Mouse (Mus musculus): ENCODE results near the gene Dpp9. TPM values are rescaled to one million over a fixed set of nuclear protein-coding genes. Genes with fewer than 3 reads are reported as not detected.

The Dpp9 gene
- total RNA-seq, 2 experiments from 2014 or later = 19.9 to 27.0 TPM

DNA sequence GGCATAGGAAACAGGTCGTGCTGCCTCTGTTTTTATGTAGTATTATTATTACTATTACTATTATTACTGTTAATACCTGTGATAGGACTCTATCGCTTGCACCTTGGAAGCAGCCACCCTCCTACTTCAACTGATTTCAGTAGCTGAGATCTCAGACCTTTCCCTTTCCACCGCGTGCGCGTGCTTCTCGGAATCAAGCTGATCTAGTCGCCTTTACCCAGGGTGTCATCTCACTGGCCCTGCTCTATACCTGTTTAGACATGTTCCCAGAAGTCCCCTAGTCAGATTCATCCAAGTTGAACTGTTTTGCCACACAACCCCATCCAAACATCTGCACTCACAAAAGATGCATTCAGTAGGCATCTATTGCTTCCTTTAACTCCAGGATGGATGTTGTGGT is 14.7 kb upstream of the Dpp9 start:
- no peak for ATAC-seq (replicated peaks; ENCODE audit: poor library complexity)

DNA sequence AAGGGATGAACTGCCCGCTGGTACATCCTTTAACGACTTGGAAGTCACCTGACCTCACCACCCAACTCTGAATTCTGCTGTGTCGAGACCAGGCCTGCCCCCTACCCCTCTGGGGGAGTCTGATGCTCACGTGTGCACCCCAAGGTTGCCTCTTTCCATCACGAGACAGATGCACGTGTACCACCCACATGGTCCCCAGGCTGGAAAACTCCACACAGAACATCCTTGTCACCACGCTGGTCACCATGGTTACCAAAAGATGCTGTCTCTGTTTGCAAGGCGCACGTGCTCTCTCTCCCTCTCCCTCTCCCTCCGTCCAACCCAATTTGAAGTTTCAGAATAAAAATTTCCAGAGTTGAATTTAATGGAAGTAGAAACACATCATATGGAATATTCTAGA is 11.2 kb upstream of the Dpp9 start:
- ATAC-seq (replicated peaks; ENCODE audit: poor library complexity) = no peak

DNA sequence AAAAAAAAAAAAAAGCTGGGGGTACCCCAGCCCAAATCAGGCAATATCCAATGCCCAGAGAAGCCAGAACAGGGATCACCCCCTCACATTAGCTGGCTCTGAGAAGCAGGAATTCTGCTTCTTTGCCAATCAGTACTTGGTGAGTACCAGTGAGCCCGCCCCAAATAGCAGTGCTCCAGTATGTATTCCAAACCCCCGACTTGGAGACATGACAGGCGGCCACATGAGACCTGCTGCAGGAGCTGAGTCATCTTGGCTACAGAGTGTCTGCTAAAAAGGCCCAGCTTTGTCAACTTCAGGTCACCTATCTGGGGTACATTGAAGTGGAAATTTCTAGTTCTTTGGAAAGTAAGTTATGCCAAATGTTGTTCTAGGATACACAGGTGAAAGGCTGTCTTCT is 7.9 kb upstream of the Dpp9 start:
- no peak for ATAC-seq (replicated peaks; ENCODE audit: poor library complexity)

DNA sequence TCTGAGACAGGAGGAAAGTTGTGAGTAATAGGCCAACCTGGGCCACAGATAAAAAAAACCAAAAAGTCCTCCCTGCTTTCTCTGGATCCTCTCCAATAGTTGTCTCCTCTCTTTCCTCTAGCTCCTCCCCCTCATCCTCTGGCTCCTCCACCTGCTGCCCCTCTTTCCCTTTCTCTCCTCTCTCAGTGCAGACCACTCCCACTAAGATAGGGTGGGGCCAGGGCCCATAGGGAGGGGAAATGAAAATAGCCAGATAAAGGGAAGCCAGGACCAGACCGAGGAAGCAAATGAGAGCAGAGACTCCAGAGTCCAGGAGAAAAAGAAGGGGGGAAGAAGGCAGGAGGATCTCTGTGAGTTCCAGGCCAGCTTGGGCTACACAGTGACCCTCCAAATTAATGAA is 6.2 kb upstream of the Dpp9 start:
- peak; percentile 31; the same call in 1 of the 2 replicates for ATAC-seq (replicated peaks; ENCODE audit: poor library complexity)

DNA sequence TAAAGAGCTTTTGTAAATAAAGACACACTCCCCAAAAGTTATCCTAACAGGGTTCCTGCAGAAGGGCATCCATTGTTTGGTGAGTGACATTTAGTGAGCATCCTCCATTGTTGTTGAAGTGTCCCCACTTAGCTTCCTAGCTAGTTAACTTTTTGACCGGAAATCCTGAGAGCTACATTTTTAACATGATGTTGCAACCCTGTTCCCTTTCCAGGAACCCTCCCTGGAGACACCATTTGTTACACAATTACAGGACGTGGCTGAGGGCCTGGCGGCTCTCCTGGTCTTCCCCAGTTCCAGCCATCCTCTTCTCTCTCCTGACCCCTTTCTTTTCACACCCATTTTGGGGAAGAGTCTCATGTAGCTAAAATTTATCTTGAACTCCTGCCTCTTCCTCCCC is 1.1 kb upstream of the Dpp9 start:
- ATAC-seq (replicated peaks; ENCODE audit: poor library complexity) = peak; percentile 52

DNA sequence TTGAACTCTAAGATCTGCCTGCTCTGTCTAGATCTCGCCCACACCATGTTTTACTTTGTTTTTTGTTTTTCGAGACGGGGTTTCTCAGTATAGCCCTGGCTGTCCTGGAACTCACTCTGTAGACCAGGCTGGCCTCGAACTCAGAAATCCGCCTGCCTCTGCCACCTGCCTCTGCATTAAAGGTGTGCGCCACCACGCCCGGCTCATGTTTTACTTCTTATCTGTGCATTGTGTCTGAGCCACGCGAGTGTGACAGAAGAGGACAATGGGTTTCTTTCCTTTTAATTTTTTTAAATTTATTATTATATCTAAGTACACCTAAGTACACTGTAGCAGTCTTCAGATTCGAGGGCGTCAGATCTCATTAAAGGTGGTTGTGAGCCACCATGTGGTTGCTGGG is 546 bp upstream of the Dpp9 start:
- no peak for ATAC-seq (replicated peaks; ENCODE audit: poor library complexity)

DNA sequence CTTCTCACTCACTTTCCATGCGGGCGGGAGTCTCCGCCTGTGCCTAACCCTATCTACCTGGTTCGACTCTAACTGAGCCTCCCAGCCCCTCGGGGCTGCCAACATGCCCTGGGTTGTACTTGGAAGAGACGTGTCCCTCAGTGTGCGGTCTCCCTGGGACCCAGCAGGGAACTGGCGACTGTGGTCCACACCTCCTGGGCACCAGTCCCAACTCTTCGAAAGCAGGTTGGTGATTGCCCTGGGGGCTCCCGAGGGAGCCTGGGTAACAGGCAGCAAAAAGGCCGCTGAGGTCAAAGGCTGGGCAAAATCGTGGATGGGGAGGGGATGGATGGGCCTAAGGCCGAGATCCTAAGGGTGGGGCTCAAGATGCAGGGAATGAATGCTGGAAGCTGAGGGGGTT is 1.0 kb downstream of the Dpp9 start:
- ATAC-seq (replicated peaks; ENCODE audit: poor library complexity) = no peak

DNA sequence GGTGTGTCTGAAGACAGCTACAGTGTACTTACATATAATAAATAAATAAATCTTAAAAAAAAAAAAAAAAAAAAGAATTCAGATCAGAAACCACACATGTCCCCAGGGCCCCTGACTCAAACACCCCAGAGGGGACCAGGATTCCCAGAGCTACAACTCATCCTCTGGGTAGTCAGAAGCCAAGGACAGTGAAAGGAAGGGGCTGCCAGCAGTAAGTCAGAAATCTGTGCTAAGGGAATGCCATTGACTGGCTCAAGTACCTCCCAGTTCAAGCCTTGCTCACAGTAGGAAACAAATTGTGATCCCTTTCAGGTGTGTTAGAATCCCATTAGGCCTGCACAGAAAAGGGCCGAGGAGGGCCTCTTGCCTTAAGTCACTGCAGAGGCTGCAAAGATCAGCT is 4.5 kb downstream of the Dpp9 start:
- no peak for ATAC-seq (replicated peaks; ENCODE audit: poor library complexity)

DNA sequence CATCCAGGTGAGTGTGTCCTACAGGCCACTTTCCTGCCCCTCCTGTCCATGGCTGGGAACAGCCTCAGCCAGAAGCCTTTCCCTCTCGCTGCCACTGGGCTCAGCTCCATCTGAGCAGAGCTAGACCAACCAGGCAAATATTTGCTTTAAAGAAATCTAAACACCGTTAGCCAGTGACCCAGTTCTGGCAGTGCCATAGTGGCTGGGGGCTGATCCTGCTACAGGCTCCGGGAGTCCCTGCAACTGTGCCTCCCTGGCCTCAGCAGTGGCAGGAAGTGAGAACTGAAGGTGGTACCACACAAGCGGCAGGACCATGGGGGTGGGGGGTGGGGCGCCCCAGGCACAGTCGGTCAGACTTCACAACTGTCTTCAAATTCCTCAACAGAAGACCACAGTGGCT is 6.0 kb downstream of the Dpp9 start:
- ATAC-seq (replicated peaks; ENCODE audit: poor library complexity) = peak; percentile 54

DNA sequence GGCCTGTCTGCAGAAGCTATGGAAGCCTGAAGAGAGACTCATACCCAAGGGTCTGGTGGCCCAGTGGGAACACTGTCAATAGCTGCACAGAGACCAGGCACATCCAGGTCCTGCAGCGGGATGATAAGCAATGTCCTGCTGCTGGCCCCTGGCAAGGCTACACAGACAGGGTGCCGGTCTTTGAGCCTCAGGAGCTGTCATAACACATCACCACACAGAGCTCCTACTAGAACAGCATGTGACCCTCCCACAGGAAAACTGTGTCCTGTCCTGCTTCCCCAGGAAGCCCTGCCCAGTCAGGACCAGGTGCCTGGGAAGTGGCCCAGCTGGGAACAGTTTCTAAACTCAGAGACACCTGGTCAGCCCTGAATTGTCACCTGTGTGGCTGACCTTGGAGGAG is 7.6 kb downstream of the Dpp9 start:
- no peak for ATAC-seq (replicated peaks; ENCODE audit: poor library complexity)

DNA sequence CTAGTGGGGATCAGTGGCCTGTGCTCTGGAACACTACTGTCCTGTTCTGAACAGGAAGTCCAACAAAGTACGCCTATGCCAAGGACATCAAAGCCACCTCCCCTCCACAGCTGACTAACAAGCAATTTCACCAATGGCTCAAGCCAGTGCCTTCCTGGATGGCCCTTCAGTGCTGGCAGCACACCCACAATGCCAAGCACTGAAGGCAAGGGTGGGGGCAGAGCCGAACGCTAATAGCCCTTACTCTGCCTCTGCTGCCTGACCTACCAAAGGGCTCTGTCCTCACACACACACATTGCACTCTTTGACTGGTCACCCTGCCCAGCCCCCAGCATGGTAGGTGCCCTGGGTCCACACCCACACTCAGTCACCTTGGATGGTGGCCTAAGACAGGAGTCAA is 9.9 kb downstream of the Dpp9 start:
- ATAC-seq (replicated peaks; ENCODE audit: poor library complexity) = no peak

DNA sequence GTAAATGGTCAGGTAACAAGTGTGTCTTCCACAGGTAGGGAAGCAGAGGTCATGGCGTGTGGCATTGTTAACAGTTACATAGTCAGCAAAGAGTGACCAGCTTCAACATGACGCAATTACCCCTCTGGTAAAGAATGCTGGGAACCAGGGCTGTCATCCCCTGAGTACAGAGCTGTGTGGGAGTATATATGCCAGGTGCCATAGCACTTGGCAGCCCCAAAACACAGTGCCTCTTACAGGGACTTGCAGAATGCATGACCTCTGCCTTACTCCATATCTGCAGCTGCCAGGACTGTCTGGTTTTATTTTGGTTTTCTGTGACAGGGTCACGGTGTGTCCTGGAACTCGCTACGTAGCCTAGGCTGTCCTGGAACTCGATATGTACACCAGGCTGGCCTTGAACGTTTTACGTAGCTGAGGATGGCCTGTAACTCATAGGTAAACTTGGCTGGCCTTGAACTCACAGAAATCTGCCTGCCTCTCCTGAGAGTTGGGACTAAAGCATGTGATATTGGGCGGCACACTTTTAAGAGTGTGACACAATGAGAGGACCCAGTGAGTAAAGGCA is 10.7 kb downstream of the Dpp9 start:
- ATAC-seq (replicated peaks; ENCODE audit: poor library complexity) = no peak

DNA sequence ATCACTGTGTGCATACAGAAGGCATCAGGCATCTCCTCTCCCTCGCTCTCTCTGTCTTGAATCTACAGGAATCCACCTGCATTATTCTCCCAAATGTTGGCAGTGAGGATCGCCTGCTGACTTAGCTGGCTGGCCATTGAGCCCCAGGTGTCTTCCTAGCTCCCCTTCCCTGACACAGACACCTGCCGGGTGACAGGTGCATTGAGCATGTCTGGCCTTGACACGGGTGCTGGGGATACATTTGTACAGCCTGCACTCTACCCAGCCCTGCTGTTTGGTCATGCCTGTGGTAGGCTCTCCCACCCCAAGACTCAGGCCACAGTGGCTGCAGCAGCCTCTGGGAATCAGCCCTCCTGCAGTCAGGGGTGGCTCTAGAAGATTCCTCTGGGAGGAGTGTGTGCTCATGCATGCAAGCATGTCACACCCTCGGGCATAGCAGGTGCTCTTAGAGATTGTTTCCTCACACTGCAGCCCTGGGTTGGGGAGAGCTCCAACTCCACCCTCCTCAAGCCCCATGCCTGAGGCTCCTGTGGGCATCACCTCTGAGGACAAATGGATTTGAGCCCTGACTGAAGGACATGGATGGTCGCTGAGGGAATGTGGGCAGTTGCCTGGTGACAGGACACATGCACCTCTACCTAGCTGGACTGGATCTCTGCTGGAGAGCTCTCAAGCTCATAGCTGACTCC is 11.6 kb downstream of the Dpp9 start:
- ATAC-seq (replicated peaks; ENCODE audit: poor library complexity) = no peak

DNA sequence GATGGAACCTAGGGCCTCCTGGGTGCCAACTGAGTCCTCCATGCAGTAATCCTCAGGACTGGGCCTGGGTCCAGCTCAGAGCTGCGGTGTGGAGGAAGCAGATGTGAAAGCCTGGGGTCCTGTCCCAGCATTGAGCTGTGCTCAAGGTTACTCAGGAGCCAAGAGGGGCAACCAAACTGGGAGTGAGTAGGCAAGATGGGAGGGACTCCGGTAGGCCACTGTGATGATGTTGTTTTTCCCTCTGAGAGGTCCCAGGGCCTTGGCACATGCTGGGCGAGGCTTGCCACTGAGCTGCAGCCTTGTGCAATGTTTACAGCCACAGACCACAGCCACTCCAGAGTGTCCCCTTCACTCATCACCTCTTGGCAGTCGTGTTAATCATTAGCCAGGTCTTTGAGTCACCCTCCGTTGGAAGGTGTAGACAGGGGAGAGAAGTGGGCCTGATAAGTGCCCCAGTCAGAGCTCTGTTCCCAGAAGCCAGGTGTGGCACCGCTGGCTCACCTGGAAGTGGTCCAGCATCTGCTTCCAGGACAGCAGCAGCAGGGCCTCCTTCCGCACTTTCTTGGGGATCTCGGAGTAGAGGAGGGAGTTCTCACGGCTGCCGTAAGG is 12.3 kb downstream of the Dpp9 start:
- ATAC-seq (replicated peaks; ENCODE audit: poor library complexity) = no peak

DNA sequence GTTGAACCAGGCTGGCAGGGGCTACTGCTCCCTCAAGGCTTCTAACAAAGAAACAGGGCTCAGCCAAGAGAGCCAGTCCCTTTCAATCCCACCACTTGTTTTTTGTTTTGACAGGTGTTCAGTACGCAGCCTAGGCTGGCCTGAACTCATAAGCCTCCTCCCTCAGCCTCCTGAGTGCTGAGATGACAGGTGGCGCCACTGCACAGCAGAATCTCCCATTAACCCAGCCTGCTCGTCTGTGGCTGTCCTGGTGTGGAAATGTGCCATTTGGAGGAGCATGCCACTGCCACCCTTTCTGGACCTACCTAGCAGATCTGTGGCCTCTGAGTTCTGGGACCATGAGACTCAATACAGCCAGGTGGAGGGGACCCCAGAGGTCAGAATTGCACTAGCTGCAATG is 15.0 kb downstream of the Dpp9 start:
- peak; percentile 32; the same call in 1 of the 2 replicates for ATAC-seq (replicated peaks; ENCODE audit: poor library complexity)

DNA sequence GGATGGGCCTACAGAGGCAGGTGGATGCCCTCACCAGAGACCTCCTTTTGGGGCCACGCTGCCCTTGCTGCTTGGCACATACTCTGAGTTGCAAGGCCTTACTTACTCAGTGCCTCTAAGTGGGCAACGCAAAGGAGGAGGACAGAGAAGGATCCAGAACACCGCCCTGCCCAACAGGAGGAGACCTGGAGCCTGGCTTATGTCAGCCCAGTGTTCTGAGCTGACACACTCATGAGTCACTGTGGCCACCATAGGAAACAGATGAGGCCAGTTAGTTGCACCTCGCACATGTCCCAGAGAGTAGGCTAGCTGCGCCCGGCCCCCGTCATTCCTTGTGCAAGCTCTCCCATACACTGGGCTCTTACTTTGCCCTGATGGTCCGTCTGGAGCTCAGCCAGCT is 16.2 kb downstream of the Dpp9 start:
- no peak for ATAC-seq (replicated peaks; ENCODE audit: poor library complexity)

DNA sequence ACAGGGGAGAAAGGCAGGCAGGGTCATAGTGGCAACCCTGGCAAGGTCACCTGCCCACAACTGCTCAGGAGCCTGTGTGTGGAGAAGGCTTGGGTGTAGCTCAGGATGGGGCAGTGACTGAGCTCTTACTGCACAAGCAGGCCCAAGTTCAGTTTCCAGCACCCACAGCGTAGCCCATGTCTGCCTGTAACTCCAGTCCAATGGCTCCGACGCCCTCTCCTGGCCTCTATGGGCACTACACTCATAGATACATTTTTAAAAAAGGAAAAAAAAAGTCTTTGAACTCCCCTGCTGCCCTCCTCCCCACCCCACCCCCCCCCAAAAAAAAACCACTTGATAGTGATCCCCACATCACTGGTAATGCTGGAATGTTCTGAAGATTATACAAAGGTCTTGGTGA is 17.1 kb downstream of the Dpp9 start:
- no peak for ATAC-seq (replicated peaks; ENCODE audit: poor library complexity)

DNA sequence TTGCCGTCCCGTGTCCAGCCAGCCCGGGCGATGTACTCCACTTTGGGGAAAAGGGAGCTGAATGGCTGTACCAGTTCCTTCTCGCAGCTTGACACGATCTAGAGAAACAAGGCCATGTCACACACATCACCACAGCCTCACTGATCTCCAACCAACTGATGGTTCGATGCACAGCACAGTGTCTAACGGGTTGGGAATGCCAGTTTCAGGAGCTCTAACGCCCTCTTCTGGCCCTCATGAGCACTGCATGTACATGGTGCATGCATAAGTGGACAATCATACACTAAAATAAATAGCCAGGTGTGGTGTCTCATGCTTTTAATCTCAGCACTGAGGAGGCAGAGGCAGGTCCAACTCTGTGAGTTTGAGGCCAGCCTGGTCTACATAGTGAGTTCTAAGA is 18.1 kb downstream of the Dpp9 start:
- peak; percentile 48 for ATAC-seq (replicated peaks; ENCODE audit: poor library complexity)

DNA sequence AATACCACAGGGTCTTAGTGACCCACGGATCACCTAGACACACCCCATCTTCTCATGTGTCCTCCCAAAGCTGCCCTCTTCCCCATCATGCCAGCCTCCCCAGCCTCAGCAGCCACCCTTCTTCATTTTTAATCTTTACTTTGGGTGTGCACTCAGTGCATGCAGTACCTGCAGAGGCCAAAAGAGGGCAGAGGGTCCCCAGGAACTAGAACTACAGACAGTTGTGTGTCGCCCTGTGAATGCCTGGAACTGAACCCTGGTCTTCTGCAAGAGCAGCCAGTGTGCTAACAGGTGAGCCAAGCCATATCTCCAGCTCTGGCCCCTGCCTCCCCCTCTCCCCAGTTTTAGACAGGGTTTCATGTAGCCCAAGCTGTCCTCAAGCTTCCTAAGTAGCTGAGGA is 21.8 kb downstream of the Dpp9 start:
- ATAC-seq (replicated peaks; ENCODE audit: poor library complexity) = peak; percentile 80

DNA sequence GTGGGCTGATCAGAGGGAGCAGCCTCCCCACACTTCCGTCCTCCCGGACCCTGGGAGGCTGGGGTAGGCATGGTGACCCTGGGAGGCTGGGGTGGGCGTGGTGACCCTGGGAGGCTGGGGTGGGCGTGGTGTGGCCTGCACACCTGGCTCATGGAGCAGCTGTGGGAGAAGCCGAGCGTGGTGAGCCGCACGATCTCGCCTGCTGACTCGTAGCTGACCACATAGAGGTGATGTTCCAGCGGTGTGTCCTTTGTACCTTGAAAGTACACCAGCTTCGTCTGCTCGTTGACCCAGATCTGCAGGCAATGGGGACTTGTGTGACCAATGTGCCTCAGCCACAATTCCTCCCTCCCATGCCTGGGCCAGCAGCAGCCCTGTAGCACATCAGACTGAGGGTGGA is 23.9 kb downstream of the Dpp9 start:
- ATAC-seq (replicated peaks; ENCODE audit: poor library complexity) = no peak

DNA sequence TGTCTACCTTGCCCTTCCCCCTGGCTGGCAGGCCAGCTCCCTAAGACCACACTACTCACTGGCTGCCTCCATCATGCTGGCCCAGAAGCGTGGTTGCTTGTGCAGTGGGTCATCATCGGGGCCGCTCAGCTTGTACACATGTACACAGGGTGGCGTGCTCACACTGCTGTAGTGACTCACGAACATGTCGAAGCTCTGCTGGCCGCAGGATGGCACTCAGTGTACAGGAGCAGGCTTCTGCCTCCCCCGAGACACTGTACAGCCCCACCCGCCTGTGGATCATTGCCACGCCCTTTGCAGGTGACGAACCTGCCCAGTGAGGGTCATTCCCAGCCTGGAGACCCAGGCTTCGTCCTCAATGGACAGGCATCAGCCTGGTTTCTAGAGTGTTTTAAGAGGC is 24.3 kb downstream of the Dpp9 start:
- ATAC-seq (replicated peaks; ENCODE audit: poor library complexity) = no peak

DNA sequence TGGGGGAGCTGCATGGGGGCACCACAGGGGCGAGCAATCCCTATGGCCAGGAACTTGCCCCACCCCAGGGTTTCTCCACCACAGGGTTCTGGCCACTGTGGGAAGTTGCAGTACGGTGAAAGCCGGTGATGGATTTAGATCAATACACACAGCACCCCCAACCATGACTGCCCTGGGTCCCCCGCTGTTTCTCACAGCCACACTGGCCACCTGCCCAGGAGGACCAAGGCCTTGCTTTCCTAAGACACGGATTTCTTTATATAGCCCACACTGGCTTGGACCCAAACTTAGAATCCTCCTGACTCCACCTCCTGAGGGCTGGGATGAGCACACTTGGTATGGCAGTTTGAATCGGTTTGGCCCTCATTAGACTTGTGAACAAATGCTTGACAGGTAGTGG is 27.4 kb downstream of the Dpp9 start:
- ATAC-seq (replicated peaks; ENCODE audit: poor library complexity) = no peak
